Mouse (Mus musculus) left cerebral cortex, postnatal 36 days (tissue): ENCODE data around the gene Unc119. TPM values are rescaled to one million over a fixed set of nuclear protein-coding genes. Genes with fewer than 3 reads are reported as not detected.
A peak's percentile ranks its signal among the peaks of the same experiment; 100 is the strongest.

Experiments used
- DNase-seq, 2 experiments: peaks; one replicate each; pipeline ENCODE4 v3.0.0; 2021 to 2022; ENCODE audit warnings: low spot score in 2 of 2, mixed read lengths in 1 of 2
- intact Hi-C: fragments of 180-260 bp; cut with DNase I; formaldehyde crosslinking; loops from one replicate; pipeline ENCODE4 v1.15.1; 2025
- total RNA-seq, 2 experiments: library from RNA; stranded (reverse); gene quantifications; 2 replicates each; pipeline ENCODE4 v1.2.3; 2021

The Unc119 gene
- total RNA-seq, 2 experiments from 2014 or later: 30.6 to 31.3 TPM

DNA sequence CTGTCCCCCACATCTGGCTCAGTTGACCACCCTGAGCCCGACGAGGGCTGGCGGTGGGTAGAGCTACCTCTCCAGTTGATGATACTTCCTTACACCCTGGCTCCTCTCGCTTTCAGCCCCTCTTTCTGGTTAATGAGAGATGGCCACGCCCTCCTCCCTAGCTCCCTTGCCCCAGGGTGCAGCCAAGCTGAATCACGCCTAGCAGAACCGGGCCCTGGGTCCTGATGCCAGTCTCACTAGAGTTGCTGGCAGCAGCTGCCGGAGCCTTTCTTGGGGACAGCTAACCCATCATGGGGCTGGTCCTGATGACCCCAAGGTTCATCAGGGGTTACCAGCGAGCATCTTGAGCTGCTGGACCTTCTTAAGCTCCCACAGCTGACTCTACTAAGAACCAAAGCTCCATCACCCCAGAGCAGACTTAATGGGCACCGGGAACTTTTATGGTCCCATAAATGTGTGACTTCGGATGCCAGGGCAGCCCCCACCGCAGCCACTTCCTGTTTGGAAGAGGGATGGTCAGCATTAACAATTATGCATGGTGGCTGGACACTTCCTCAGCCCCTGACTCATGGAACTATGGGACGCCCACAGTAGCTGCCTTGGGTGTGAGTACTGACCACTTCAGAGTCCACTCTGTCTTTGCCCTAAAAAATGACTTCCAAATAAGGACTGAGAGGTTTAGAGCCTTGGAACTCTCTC, 20.2 kb downstream of the Unc119 start:
- DNase-seq: no peak
- intact Hi-C loops: loop anchor here (5.0 kb wide), 1 partner anchor 89 kb away; no protein-coding TSS in a partner anchor

DNA sequence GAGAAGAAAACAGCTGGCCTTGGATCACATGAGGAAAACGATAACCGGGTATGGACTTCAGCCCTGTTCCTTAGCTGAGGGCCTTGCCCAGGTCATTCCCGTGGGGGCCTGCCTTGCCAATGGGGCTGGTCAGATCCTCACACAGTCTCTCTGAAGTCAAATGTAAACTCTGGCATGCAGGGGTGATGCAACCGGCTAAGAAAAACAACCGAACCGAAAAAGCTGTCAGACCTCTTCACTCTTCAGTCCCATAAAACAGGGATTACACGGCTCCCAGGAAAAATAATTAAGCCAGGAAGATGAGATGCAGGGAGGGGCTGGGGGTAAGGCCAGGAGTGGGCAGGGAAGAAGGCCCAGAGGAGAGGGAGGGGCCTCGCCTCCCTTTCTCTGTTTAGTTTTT, 20.8 kb downstream of the Unc119 start:
- no peak for DNase-seq
- intact Hi-C loops: loop anchor here (5.0 kb wide), 1 partner anchor 88 kb away; no protein-coding TSS in a partner anchor

DNA sequence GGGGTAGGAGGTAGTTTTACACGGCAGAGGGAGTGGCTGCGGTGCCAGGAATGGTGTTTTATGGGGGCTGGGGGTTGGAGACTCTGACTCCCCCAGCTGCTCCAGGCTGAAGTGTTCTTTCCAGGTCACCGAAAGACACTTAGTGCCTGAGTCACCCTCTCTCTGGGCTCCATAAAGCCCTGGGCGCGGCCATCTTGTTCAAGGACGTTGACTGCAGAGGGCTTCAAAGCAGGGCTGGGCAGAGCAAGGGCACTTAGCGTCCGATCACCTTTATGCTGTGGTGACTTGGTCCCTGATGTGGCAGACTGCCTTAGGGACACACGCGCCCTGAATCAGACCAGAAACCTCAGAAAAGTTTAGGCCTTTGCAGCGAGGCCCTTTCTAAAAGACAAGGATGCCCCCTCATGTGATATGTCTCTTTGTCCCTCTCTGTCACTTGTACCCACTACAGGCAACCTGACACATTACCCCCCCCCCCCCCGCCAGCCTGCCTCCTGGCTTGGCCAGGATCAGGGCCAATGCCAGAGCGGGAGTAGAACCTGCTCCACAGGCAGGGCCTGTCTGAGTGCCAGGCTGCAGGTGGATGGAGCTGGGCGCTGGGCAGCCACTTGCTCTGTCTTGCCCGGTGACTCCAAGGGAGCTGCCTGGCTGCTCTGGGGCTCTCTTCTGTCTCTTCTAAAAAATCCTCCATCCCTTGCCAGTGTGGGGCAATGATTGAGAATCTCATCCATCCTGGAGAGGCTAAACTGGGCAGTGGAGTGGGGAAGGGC, 24.4 kb downstream of the Unc119 start:
- intact Hi-C loops: no loop called here
- DNase-seq: no peak

DNA sequence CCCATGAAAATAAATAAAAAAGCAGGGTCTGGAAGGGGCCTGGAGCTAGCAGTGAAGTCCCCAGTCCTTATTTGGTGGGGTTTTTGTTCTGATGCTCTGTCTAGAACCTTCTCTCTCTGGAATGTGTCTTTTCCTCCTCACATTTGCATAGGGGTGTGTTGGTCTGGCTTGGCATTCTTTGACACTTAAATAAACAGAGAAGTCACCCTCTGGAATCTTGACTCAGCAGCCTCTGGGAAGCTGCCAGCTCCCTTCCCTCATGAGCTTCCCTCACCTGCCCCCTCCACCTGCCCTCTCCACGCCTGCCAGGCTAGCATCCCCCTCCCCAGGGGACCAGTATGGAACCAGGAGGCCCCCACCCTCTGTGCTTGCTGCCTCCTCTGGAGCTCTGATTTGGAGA, 27.1 kb downstream of the Unc119 start:
- no peak for DNase-seq
- intact Hi-C loops: no loop called here

DNA sequence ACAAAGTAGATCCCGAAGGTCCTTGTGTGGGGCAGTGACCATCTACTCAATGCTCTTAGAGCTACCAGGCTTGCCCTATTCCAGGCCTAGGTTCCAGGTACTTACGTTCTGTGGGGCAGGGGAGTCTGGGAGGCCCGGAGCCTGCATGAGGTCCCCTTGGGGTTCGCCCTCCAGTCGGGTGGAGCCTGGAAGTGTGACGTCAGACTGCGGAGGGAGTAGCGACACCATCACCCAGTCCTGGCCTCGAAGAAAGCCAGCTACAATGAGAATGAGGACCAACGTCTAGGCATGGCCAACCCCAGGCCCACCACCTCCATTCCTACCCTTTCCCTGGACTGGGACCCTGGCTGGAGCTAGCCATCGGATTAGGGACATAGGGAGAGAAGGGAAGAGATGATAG, 28.4 kb downstream of the Unc119 start:
- intact Hi-C loops: no loop called here

DNA sequence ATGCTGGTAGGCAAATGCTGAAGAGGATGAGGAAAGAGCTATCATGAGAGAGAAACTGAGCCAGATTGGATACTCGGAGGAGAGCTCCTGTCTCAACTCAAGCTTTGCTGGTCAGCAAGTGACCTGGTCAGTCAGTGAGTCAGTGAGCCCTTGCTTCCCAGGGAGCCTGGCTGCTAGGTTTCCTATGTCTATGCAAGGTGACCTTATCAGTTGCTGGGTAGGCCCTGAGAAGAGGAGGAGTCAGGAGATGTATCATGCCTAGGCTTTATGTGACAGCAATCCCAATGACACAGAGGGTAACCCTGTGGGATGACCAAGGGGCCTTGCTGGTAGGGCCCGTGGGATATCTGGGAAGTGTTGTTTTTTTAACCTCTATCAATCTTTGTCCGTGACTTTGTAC, 28.9 kb downstream of the Unc119 start:
- intact Hi-C loops: no loop called here
- no peak for DNase-seq

More for the DNA sequence above, 28.4 kb downstream of the Unc119 start:
- no peak for DNase-seq

DNA sequence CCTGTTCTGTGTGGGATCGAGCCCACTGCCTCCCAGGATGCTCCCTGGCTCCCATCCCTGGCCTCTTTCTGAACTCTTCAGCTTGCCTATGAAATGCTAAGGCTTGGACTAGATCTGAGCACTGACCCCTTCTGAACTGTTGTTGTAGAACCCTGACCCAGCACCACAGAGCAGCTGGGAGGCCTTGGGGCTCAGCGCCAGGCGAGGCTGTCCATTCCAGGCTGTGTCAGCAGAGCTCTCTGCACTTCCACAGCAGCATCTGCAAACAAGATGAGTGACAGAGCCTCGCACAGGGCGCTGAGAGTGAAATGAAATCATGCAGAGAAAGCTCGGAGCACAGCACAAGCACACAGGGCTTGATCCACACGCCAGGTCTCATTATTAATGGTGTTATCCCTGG, 29.3 kb downstream of the Unc119 start:
- no peak for DNase-seq
- intact Hi-C loops: no loop called here

DNA sequence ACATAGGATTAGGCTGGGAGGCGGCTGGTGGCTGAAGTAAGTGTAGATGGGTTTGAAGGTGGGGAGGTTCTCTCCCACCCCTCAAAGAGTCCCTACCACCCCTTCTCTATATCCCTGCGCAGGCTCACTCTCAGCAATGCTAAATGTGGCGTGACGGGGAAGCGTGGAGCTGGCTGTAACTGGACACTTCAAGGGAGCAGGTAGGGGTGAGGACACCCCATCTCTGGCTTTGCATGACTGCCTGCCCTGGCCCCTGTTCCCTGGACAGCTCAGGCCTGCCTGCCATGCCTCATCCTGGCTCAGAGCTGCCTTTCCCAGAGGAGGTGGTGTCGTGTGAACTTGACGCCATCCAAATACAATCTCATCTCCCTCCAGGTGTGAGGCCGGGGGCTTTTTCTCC, 30.9 kb downstream of the Unc119 start:
- DNase-seq: no peak
- intact Hi-C loops: no loop called here

DNA sequence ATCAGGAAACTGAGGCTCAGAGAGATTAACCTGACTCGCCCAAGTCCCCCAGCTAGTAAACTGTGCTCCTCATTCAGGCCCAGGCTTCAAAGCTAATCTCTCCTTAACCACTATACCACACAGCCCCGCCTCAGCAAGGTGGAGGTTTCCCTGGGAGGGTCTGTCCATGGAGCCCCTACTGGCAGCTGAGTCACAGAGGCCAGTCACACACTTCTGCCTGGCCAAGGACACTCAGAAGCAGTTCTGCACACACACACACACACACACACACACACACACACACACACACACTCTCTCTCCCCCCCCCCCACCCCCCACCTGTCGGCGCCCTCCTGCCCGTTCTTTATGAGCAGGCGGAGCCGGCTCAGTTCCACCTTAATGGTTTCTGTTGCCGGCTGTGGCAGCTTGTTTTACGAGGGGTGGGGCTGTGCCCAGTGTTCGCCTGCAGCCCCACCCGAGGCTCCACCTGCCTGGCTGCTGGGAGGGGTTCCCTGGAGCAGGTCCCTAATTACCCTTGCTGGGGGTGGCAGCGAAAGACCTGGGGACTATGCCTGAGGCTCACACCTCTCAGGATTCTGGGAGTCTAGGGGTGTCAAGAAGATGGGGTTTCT, 34.4 kb downstream of the Unc119 start:
- no peak for DNase-seq
- intact Hi-C loops: no loop called here

DNA sequence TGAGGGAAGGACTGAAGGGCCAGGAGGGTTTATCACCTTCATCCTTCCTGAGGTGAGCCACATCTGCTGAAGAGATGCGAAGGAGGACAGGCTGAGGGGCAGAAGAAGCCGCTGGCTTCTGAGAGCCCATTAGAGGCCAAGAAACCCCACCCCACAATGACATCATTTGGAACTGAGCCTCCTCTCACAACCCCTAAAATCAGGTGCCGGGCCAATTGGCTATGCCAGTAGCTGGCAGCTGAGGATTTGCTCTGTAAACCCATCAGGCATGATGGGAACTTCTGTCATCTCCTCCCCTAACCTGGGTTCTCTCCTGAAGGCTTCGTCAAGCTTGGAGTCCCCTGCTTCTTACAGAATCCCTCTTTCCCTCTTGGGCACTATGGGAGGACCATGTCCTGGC, 37.1 kb downstream of the Unc119 start:
- intact Hi-C loops: no loop called here
- DNase-seq: no peak

DNA sequence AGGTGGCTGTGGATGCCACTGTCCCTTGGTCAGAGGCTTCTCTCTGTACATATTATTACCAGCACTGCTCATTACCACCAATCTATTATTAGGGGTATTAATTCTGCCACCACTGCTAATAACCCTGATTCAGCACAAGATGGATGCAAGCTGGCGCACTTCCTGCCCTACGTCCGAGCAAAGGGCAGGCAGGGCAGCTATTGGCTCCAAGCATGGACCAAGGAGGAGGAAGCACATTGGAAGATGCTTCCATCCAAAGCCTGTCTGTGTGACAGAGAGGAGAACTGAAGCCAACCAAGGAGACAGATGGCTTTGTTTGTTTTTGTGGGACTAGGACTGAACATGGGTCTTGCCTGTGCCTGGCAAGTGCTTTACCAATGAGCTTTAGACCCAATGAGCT, 37.7 kb downstream of the Unc119 start:
- intact Hi-C loops: no loop called here
- DNase-seq: no peak

DNA sequence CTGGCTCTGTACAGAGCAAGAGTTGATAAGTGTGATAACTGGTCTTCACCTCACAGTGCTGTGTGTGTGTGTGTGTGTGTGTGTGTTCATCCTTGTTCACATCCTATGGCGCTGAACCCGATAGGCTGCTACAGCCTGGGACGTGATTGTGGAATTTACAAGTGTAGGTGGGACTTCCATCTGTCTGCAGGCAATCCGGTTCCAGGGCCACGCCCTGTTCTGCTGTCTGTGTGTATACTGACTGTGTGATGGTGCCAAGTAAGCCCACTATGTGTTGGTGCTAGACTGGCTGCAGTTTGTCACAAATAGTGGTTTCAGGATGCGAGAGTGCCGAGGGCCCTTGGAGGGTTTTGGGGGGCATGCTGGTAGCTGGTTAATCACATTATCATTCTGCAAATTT, 39.0 kb downstream of the Unc119 start:
- no peak for DNase-seq
- intact Hi-C loops: no loop called here

DNA sequence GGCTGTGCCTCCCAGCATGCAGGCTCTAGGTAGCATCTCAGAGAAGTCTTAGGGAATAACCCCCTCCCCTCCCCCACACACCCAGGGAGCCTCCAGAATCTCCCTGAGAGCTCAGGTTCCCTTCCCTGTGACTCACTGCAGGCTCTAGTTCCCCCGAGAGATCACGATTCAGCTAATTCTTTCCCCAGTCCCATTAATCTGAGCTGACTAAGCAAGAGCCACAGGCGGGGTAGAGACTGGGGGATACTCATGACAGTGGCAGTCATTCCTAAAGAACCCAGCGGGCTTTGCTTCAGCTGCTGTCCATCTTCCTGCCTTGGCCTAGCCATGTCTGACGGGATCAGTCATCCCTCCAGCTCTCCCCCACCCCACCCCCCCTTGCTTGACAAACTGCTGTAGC, 39.4 kb downstream of the Unc119 start:
- intact Hi-C loops: no loop called here
- DNase-seq: no peak

DNA sequence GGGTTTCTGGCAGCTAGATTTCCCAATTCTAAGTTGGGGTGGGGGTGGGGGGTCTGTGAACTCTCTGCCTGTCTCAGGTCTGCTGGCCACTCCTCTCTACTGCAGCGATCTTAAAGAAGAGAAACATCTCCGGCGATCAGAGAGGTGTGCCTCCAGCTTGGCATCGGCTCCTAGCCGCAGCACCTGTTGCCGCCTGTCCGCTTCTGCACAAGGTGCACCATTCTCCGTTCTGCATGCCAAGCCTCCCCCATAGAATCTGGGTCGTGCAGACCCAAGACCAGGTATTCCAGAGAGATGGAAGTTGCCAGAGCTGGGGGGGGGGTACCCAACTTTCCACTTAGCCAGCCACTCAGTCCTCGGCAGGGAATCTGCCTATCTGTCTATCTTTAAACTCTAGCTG, 42.5 kb downstream of the Unc119 start:
- no peak for DNase-seq
- intact Hi-C loops: no loop called here

DNA sequence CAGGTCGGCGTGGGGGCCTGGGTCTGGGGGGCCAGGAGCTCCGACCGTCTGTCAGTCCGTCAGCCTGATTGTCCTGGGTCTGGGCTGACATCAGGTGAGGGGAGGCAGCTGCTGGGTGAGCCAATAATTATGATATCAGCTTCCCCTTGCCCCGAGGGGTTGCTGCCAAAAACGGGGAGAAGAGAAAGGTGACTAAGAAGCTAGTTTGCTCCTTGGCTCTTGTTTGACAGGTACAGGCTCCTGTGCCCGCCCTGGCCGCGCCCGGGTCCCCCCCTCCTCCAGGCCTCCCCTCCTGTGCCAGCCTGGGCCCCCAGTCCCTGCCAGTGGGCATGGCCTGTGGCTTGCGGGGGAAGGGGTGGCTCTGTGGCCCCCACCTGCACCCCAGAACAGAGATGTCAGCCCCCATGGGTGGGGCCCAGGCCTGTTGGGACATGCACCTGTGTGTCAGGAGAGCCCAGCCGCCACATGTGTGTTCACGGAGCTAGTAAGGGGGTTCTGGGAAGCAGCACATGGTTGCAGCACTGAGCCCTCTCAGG, 43.3 kb downstream of the Unc119 start, which contains the start of gene Foxn1:
Foxn1 (minus strand) TSS at position 51 of the 536 bp plus-strand sequence.
- intact Hi-C loops: no loop called here
- no peak for DNase-seq

DNA sequence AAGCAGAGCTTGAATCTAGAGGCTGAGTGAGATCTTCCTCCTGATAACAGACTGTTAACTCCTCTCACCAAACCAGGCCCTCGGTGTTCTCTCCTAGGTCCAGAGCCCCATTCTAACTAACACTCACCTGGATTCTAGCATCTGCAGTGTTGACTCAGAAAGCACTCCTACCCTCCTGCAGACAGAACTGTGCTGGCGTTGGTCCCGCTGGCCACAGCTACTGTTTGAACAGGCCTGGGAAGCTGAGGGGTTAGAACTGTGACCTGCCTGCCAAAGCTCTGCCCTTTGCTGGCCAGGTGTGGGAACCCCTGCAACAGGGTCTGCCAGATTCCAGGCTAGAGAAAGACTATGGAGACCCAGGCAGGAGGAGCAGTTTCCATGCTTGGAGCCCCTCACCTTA, 49.4 kb downstream of the Unc119 start:
- no peak for DNase-seq
- intact Hi-C loops: no loop called here

DNA sequence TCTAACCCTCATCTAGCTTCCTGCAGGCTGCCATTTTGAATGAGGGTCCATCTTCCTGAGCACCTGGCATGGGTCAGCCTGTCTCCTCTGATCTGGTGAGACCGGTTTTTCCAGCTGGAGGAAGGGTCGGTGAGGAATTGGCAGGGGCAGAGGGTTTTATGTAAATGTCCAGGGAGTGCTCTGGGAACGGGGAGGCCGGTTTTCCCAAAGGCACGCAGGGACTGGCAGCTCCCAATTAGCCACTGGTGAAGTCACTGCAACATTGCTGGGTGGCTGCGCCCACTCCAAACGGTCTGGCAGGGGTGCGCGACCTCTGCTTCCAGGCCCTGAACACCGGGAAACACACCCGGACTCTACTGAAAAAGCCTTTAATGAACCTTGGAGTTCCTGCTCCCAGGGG, 53.7 kb downstream of the Unc119 start:
- intact Hi-C loops: no loop called here
- DNase-seq: no peak

DNA sequence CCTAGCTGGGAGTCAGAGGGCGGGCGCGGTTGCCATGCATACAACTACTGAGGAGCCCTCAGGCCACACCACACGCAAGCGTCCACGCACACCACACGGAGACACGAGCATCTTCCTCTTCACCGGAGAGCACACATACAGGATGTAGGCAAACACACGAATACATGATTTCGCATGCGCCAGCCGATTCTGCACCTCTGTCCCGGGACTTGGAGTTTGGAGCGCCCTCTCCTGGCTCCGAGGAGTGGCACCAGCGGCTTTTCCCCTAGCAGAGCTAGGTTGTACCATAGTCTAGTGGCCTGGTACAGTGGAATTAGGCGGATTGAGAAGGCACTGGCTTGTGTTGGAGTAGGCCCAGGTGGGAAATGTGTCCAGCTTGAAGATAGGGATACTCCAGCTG, 54.1 kb downstream of the Unc119 start:
- DNase-seq: peak in 1 of 2 experiments; percentile 15
- intact Hi-C loops: no loop called here

DNA sequence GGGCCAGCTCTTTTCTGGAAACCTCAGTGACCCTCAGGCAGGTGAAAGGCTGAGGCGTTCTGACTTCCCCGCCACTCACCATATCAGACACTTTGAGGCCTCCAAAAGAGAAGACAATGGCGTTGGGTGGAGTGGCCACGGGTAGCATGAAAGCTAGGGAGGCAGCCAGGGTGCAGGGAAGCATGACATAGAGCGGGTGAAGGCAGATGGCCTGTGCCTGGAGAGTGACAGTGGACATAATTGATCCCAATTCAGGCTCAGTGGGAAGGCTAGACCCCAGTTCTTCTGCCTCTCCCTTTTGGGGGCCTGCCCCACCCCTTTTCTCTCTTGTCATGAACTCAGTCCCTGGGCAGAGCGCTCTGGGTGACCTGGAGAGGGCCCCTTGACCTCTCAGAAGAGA, 54.9 kb downstream of the Unc119 start:
- intact Hi-C loops: no loop called here
- DNase-seq: no peak
